Mouse (Mus musculus) midbrain, embryonic 14.5 days (tissue): ENCODE results near the gene Ugt3a2. TPM values are rescaled to one million over a fixed set of nuclear protein-coding genes. Genes with fewer than 3 reads are reported as not detected.

Source experiments
- ATAC-seq: fragments of 200-750 bp; cut with Nextera tagmentation; 2 replicates; pipeline ENCODE4 v1.8.0; 2017; ENCODE audit warnings: moderate number of reproducible peaks, moderate library complexity; ENCODE audit not compliant: low FRiP score, low TSS enrichment
- DNase-seq: peaks from one replicate; pipeline ENCODE4 v3.0.0-alpha.2; 2015
- H3K27ac ChIP-seq: fragments of 300-500 bp; sonication (generic); replicated peaks from 2 replicates; pipeline ENCODE4 v1.5.1; 2014; ENCODE audit warnings: mild to moderate bottlenecking, low read depth, low read length, moderate library complexity
- H3K27me3 ChIP-seq: fragments of 300-500 bp; sonication (generic); 2 replicates; pipeline ENCODE4 v1.6.1; 2014; ENCODE audit warnings: low read length, control low read depth, mixed read lengths; ENCODE audit not compliant: control insufficient read depth, insufficient read depth
- H3K36me3 ChIP-seq: fragments of 300-500 bp; sonication (generic); 2 replicates; pipeline ENCODE4 v1.6.1; 2014; ENCODE audit warnings: low read length, control low read depth; ENCODE audit not compliant: control insufficient read depth, insufficient read depth
- H3K4me1 ChIP-seq: fragments of 300-500 bp; sonication (generic); 2 replicates; pipeline ENCODE4 v1.6.1; 2014; ENCODE audit warnings: mild to moderate bottlenecking, antibody characterized with exemption, low read length, control low read depth; ENCODE audit not compliant: control insufficient read depth, insufficient read depth
- H3K4me2 ChIP-seq: fragments of 300-500 bp; sonication (generic); 2 replicates; pipeline ENCODE4 v1.6.1; 2014; ENCODE audit warnings: mild to moderate bottlenecking, low read length, moderate library complexity
- H3K4me3 ChIP-seq: fragments of 300-500 bp; sonication (generic); replicated peaks from 2 replicates; pipeline ENCODE4 v1.5.1; 2014; ENCODE audit warnings: low read depth, low read length
- H3K9ac ChIP-seq: fragments of 300-500 bp; sonication (generic); replicated peaks from 2 replicates; pipeline ENCODE4 v1.6.1; 2014; ENCODE audit warnings: mild to moderate bottlenecking, low read length, moderate library complexity
- H3K9me3 ChIP-seq: fragments of 300-500 bp; sonication (generic); 2 replicates; pipeline ENCODE4 v1.6.1; 2016; ENCODE audit warnings: low read length, control low read depth, mixed read lengths; ENCODE audit not compliant: control insufficient read depth
- WGBS: fragments of 180-500 bp; shearing (Covaris S2); extraction: QIAGEN DNeasy Blood & Tissue Kit; methylation state at CpG from one replicate; pipeline ENCODE4 v1.1.7; 2014; 5-methylcytosine and 5-hydroxymethylcytosine counted together
- polyA plus RNA-seq: library from polyadenylated mRNA; unstranded; fragments of >200 nt; fragmentation: Nextera tagmentation; extraction: Ambion mirVana; gene quantifications from 2 replicates; pipeline ENCODE4 v1.2.1, GENCODE M21; 2014

Gene Ugt3a2
- not detected in 2 replicates for polyA plus RNA-seq

- ATAC-seq: no peak
- Histone ChIP-seq H3K27me3 (no peaks in the 10 kb centered on the region), H3K9ac (no peak within 1 kb of the TSS), H3K4me1 (no peaks in the 10 kb centered on the region), H3K36me3 (no peaks in the 10 kb centered on the region), H3K9me3 (no peaks in the 10 kb centered on the region), H3K4me3 (no peak within 1 kb of the TSS), H3K27ac (no peak within 1 kb of the TSS), H3K4me2 (no peak within 1 kb of the TSS)
- 88% methylated on average over 4 of the region's 4 CpGs for WGBS
- no peak for DNase-seq
These were observed at the start of gene Ugt3a2 for GRCm38 (mm10) chr15:9335341-9335740. Gene Ugt3a2, plus strand, starts transcription at chr15:9335550.

GRCm38 (mm10) chr15:9289660-9290059 is 45.7 kb upstream of the Ugt3a2 start:
- H3K27me3 ChIP-seq: no peaks in the 10 kb centered on the region
- H3K4me2 ChIP-seq: no peak overlapping the region
- H3K36me3 ChIP-seq: no peaks in the 10 kb centered on the region
- 62% methylated on average over 2 of the region's 2 CpGs for WGBS
- no peak overlapping the region for H3K4me3 ChIP-seq
- no peak overlapping the region for H3K9ac ChIP-seq
- no peak overlapping the region for H3K27ac ChIP-seq
- ATAC-seq (no peak), DNase-seq (no peak)
- no peaks in the 10 kb centered on the region for H3K9me3 ChIP-seq
- H3K4me1 ChIP-seq: no peaks in the 10 kb centered on the region

- ATAC-seq (no peak), DNase-seq (no peak)
These were observed 29.2 kb upstream of the Ugt3a2 start for GRCm38 (mm10) chr15:9305978-9306692.

DNA sequence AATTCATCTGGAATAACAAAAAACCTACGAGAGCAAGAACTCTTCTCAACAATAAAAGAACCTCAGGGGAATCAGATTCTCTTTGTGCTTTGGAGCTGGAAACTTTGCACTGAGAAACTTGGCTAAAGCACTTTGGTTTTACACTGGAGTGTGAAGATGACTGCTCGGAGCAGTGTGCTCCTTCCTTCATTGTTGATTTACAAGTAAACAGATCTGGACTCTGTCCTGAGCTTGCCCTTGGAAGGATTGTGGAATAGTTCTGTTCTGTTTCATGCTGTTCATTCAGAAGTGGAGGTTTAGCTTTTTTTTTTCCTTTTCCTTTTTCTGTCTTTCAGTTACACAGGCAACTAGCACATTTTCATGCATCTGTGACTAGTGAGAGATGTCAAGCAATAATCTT is 754 bp upstream of the Ugt3a2 start:
- 72% methylated on average over 2 of the region's 2 CpGs for WGBS
- no peaks in the 10 kb centered on the region for H3K27me3 ChIP-seq

More at GRCm38 (mm10) chr15:9305978-9306692, 29.2 kb upstream of the Ugt3a2 start:
- no peaks in the 10 kb centered on the region for H3K27me3 ChIP-seq
- no peak overlapping the region for H3K27ac ChIP-seq
- 86% methylated on average over 8 of the region's 8 CpGs for WGBS
- no peaks in the 10 kb centered on the region for H3K36me3 ChIP-seq
- no peak overlapping the region for H3K4me3 ChIP-seq
- no peak overlapping the region for H3K9ac ChIP-seq
- H3K4me2 ChIP-seq: no peak overlapping the region
- no peaks in the 10 kb centered on the region for H3K9me3 ChIP-seq
- H3K4me1 ChIP-seq: no peaks in the 10 kb centered on the region

DNA sequence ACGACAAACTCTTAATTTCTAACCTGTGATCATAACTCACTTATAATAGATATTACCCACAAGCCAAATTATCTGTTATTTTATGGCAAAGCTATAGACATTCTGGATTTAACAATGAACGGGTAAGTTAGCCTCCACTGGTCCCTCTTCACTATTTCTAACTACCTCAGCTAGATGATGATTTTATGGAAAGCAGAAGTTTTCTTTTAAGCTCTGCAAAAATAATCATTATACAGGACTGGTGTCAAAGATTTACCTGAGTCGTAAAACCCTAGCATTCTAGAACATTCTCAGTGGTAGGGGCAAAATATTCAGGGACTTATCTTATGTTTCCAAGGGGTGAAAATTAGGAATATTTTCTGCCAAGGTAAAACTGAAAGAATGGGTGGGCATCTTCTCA is 1.3 kb downstream of the Ugt3a2 start:
- DNase-seq (no peak), ATAC-seq (no peak)
- Histone ChIP-seq H3K4me2 (no peak overlapping the region), H3K27ac (no peak overlapping the region), H3K4me3 (no peak overlapping the region), H3K27me3 (no peaks in the 10 kb centered on the region), H3K4me1 (no peaks in the 10 kb centered on the region), H3K9ac (no peak overlapping the region), H3K36me3 (no peaks in the 10 kb centered on the region), H3K9me3 (no peaks in the 10 kb centered on the region)
- 81% methylated on average over 3 of the region's 3 CpGs for WGBS

More for the DNA sequence above, 754 bp upstream of the Ugt3a2 start:
- no peaks in the 10 kb centered on the region for H3K36me3 ChIP-seq
- no peaks in the 10 kb centered on the region for H3K4me1 ChIP-seq
- no peak overlapping the region for H3K9ac ChIP-seq
- no peak overlapping the region for H3K4me3 ChIP-seq
- no peaks in the 10 kb centered on the region for H3K9me3 ChIP-seq
- no peak for DNase-seq
- ATAC-seq: no peak
- H3K4me2 ChIP-seq: no peak overlapping the region
- H3K27ac ChIP-seq: no peak overlapping the region

DNA sequence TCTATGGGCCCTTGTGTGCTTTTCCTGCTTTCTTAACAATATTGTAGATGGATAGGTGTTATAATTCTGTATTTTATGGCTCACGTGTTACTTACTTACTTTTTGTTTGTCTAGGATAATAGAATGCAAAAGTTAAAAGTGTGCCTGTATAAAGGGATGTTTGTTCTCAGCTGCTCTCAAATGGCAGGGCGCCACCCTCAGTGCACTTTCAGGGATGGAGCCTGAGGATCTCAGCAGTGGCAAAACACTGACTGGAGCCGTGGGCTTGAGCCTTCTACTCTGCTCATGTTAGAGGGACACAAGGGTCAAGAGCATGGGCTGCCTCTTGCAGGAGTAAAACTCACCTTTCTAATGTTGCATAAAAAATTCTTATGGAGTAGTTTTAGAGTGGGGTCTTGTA is 1.7 kb downstream of the Ugt3a2 start:
- no peak overlapping the region for H3K9ac ChIP-seq
- H3K36me3 ChIP-seq: no peaks in the 10 kb centered on the region
- DNase-seq (no peak), ATAC-seq (no peak)
- no peak overlapping the region for H3K4me2 ChIP-seq
- no peaks in the 10 kb centered on the region for H3K4me1 ChIP-seq
- H3K4me3 ChIP-seq: no peak overlapping the region
- 74% methylated on average over 3 of the region's 3 CpGs for WGBS
- H3K27ac ChIP-seq: no peak overlapping the region
- no peaks in the 10 kb centered on the region for H3K9me3 ChIP-seq
- no peaks in the 10 kb centered on the region for H3K27me3 ChIP-seq

GRCm38 (mm10) chr15:9348739-9349138 is 13.4 kb downstream of the Ugt3a2 start:
- H3K4me3 ChIP-seq: no peak overlapping the region
- no peaks in the 10 kb centered on the region for H3K36me3 ChIP-seq
- H3K4me1 ChIP-seq: no peaks in the 10 kb centered on the region
- ATAC-seq (no peak), DNase-seq (no peak)
- no peak overlapping the region for H3K4me2 ChIP-seq
- H3K9ac ChIP-seq: no peak overlapping the region
- WGBS: 65% methylated on average over 3 of the region's 3 CpGs
- H3K9me3 ChIP-seq: no peaks in the 10 kb centered on the region
- H3K27me3 ChIP-seq: no peaks in the 10 kb centered on the region
- no peak overlapping the region for H3K27ac ChIP-seq

GRCm38 (mm10) chr15:9362801-9363200 is 27.5 kb downstream of the Ugt3a2 start:
- H3K4me2 ChIP-seq: no peak overlapping the region
- no peak overlapping the region for H3K4me3 ChIP-seq
- ATAC-seq (no peak), DNase-seq (no peak)
- no peaks in the 10 kb centered on the region for H3K4me1 ChIP-seq
- H3K36me3 ChIP-seq: no peaks in the 10 kb centered on the region
- 62% methylated on average over 2 of the region's 2 CpGs for WGBS
- no peaks in the 10 kb centered on the region for H3K27me3 ChIP-seq
- no peak overlapping the region for H3K9ac ChIP-seq
- no peak overlapping the region for H3K27ac ChIP-seq
- no peaks in the 10 kb centered on the region for H3K9me3 ChIP-seq

GRCm38 (mm10) chr15:9368774-9369173 is 33.4 kb downstream of the Ugt3a2 start:
- no peaks in the 10 kb centered on the region for H3K4me1 ChIP-seq
- H3K36me3 ChIP-seq: no peaks in the 10 kb centered on the region
- no peak overlapping the region for H3K27ac ChIP-seq
- 91% methylated on average over 3 of the region's 3 CpGs for WGBS
- H3K9me3 ChIP-seq: no peaks in the 10 kb centered on the region
- H3K9ac ChIP-seq: no peak overlapping the region
- no peaks in the 10 kb centered on the region for H3K27me3 ChIP-seq
- no peak overlapping the region for H3K4me2 ChIP-seq
- ATAC-seq (no peak), DNase-seq (no peak)
- H3K4me3 ChIP-seq: no peak overlapping the region
